Mouse (Mus musculus) myocyte (in vitro differentiated cells): ENCODE measurements at regions not wholly inside any gene's neighbourhood (a gene's known extent, or its start where the extent isn't known, plus 50 kb on each side); places are given as distances from the start of the nearest gene placed in this dataset.

Experiments used
- H3K27me3 ChIP-seq: one replicate; pipeline ENCODE4 v1.6.1; 2011; ENCODE audit not compliant: control insufficient read depth, insufficient read depth, insufficient read length
- H3K36me3 ChIP-seq: one replicate; pipeline ENCODE4 v1.6.1; 2011; ENCODE audit not compliant: control insufficient read depth, insufficient read depth
- H3K4me2 ChIP-seq: one replicate; pipeline ENCODE4 v1.6.1; 2011; ENCODE audit warnings: low read depth, control low read depth
- H3K4me3 ChIP-seq: one replicate; pipeline ENCODE4 v1.5.1; 2011; ENCODE audit warnings: mild to moderate bottlenecking, control low read depth, moderate library complexity
- H3K79me2 ChIP-seq: one replicate; pipeline ENCODE4 v1.6.1; 2011; ENCODE audit not compliant: control insufficient read depth, insufficient read depth
- H3ac ChIP-seq: one replicate; pipeline ENCODE4 v1.6.1; 2011; ENCODE audit not compliant: control insufficient read depth, insufficient read length
- CEBPB ChIP-seq: IDR thresholded peaks from 2 replicates; pipeline ENCODE4 v1.6.1; 2011; ENCODE audit warnings: mild to moderate bottlenecking, moderate library complexity; ENCODE audit not compliant: poor library complexity, insufficient read depth, severe bottlenecking
- E2F4 ChIP-seq: IDR thresholded peaks from one replicate; pipeline ENCODE4 v1.6.1; 2011; ENCODE audit warnings: mild to moderate bottlenecking, control low read depth, moderate library complexity; ENCODE audit not compliant: insufficient read depth
- MAX ChIP-seq: IDR thresholded peaks from one replicate; pipeline ENCODE4 v1.6.1; 2011; ENCODE audit warnings: low read depth, mild to moderate bottlenecking, control low read depth
- MYOD1 ChIP-seq, 3 experiments: IDR thresholded peaks; one replicate each; pipeline ENCODE4 v1.6.1; 2011; ENCODE audit warnings: control low read depth in 2 of 3, low read depth in 2 of 3, mild to moderate bottlenecking in 2 of 3, moderate library complexity in 1 of 3; ENCODE audit not compliant: insufficient read length in 2 of 3, control insufficient read depth in 1 of 3
- MYOG ChIP-seq, 3 experiments: IDR thresholded peaks; one replicate each; pipeline ENCODE4 v1.6.1; 2011; ENCODE audit warnings: control low read depth in 2 of 3, low read depth in 2 of 3, mild to moderate bottlenecking in 2 of 3; ENCODE audit not compliant: insufficient read length in 2 of 3, control insufficient read depth in 1 of 3, insufficient read depth in 1 of 3
- POLR2A ChIP-seq: IDR thresholded peaks from one replicate; pipeline ENCODE4 v1.6.1; 2011; ENCODE audit warnings: low read depth, mild to moderate bottlenecking, control low read depth, moderate library complexity; ENCODE audit not compliant: insufficient read length
- POLR2AphosphoS2 ChIP-seq: IDR thresholded peaks from one replicate; pipeline ENCODE4 v1.6.1; 2011; ENCODE audit warnings: low read depth, control low read depth; ENCODE audit not compliant: insufficient read length
- REST ChIP-seq: IDR thresholded peaks from one replicate; pipeline ENCODE4 v1.6.1; 2011; ENCODE audit warnings: mild to moderate bottlenecking, control low read depth, moderate library complexity; ENCODE audit not compliant: insufficient read depth, insufficient read length
- SRF ChIP-seq: IDR thresholded peaks from one replicate; pipeline ENCODE4 v1.6.1; 2011; ENCODE audit warnings: low read depth; ENCODE audit not compliant: control insufficient read depth, insufficient read length
- TCF12 ChIP-seq: IDR thresholded peaks from one replicate; pipeline ENCODE4 v1.6.1; 2011; ENCODE audit warnings: mild to moderate bottlenecking, control low read depth; ENCODE audit not compliant: poor library complexity, insufficient read depth, severe bottlenecking
- TCF3 ChIP-seq: IDR thresholded peaks from one replicate; pipeline ENCODE4 v1.6.1; 2011; ENCODE audit warnings: low read depth, control low read depth; ENCODE audit not compliant: insufficient read length
- USF1 ChIP-seq: IDR thresholded peaks from one replicate; pipeline ENCODE4 v1.6.1; 2011; ENCODE audit warnings: low read depth, mild to moderate bottlenecking, control low read depth, moderate library complexity

GRCm38 (mm10) chr16:45331236-45331635, 77.6 kb downstream of the Cd200 start:
- Histone ChIP-seq H3K27me3 (no peaks in the 10 kb centered on the region), H3K4me2 (no peak overlapping the region), H3ac (no peak overlapping the region), H3K4me3 (no peak overlapping the region), H3K79me2 (no peaks in the 10 kb centered on the region), H3K36me3 (no peaks in the 10 kb centered on the region)
- TF ChIP-seq REST (no peak), POLR2A (no peak), MYOD1 (IDR thresholded peaks at IDR 0.05; ENCODE audit: control insufficient read depth in 1 of 3, insufficient read length in 2 of 3, low read depth in 2 of 3) (no peak), CEBPB (no peak), USF1 (no peak), TCF3 (no peak), MAX (no peak), POLR2AphosphoS2 (no peak), SRF (no peak), MYOG (IDR thresholded peaks at IDR 0.05; ENCODE audit: control insufficient read depth in 1 of 3, insufficient read depth in 1 of 3, insufficient read length in 2 of 3, low read depth in 2 of 3) (no peak), TCF12 (no peak), E2F4 (no peak)

DNA sequence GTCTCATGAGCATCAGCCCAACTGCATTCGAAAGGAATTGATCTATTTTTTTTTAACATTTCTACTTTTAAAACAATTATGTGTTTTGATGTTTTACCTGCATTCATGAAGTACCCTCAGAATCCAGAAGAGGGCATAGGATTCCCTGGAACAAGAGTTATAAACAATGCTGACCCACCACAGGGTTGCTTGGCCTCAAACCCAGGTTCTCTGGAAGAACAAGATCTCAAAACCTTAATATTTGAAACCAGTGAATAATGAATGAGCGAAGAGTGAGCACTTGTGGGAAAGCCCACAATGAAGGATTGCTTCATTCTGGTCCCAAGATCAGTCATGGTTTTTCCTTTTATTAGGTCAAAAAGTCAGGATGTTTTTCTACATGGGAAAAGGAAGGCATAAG, 78.6 kb downstream of the Cd200 start:
- TF ChIP-seq POLR2A (no peak), USF1 (no peak), SRF (no peak), E2F4 (no peak), MYOG (IDR thresholded peaks at IDR 0.05; ENCODE audit: control insufficient read depth in 1 of 3, insufficient read depth in 1 of 3, insufficient read length in 2 of 3, low read depth in 2 of 3) (no peak), TCF12 (no peak), TCF3 (no peak), POLR2AphosphoS2 (no peak), MAX (no peak), MYOD1 (IDR thresholded peaks at IDR 0.05; ENCODE audit: control insufficient read depth in 1 of 3, insufficient read length in 2 of 3, low read depth in 2 of 3) (no peak), CEBPB (no peak), REST (no peak)
- H3K79me2 ChIP-seq: no peaks in the 10 kb centered on the region
- no peak overlapping the region for H3K4me3 ChIP-seq
- H3K27me3 ChIP-seq: no peaks in the 10 kb centered on the region
- H3ac ChIP-seq: no peak overlapping the region
- H3K36me3 ChIP-seq: no peaks in the 10 kb centered on the region
- H3K4me2 ChIP-seq: no peak overlapping the region

DNA sequence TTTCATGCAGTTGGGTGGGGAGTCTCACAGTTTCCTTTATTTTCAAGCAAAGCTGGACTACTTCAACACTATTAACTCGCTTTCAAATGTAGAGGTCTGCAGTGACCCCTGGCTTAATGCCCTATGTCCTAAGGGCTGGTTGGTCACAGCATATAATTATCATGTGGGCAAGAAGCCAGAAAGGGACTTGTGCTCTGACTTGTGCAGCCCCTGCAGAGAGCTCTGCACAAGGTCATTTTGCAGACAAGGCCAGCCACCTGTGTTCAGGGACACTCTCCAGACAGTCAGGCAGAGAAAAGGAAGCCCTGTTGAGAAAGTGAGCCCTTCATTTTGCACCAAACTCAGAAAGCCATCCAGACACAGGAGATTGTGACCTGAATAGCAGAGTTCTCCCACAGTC, 79.1 kb downstream of the Cd200 start:
- H3K36me3 ChIP-seq: no peaks in the 10 kb centered on the region
- no peaks in the 10 kb centered on the region for H3K79me2 ChIP-seq
- no peak overlapping the region for H3K4me3 ChIP-seq
- H3K27me3 ChIP-seq: no peaks in the 10 kb centered on the region
- TF ChIP-seq MYOD1 (IDR thresholded peaks at IDR 0.05; ENCODE audit: control insufficient read depth in 1 of 3, insufficient read length in 2 of 3, low read depth in 2 of 3): no peak
- no peak overlapping the region for H3ac ChIP-seq
- H3K4me2 ChIP-seq: no peak overlapping the region

GRCm38 (mm10) chr16:45327103-45327502, 81.8 kb downstream of the Cd200 start:
- H3K36me3 ChIP-seq: no peaks in the 10 kb centered on the region
- H3K79me2 ChIP-seq: no peaks in the 10 kb centered on the region
- no peak overlapping the region for H3ac ChIP-seq
- H3K27me3 ChIP-seq: no peaks in the 10 kb centered on the region
- no peak overlapping the region for H3K4me3 ChIP-seq
- no peak overlapping the region for H3K4me2 ChIP-seq
- TF ChIP-seq POLR2A: no peak
- TF ChIP-seq MAX: no peak
- no peak for TF ChIP-seq USF1
- TF ChIP-seq MYOD1 (IDR thresholded peaks at IDR 0.05; ENCODE audit: control insufficient read depth in 1 of 3, insufficient read length in 2 of 3, low read depth in 2 of 3): no peak

DNA sequence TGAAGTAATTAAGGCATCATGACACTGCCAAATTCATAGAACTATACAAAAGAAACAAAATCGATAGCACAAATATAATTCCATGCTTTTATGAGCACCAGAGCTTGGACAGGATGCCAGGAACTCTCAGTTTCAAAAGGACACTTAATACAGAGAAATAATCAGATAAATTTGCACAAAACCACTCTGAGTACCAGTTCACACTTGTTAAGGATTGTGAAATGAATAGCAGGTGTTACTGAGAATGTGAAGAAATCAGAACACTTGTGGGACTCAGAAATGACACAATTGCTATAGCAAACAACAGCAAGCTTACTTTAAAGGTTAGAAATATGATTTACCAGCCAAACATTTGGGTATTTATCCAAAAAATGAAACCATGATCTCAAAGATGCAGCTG, 87.4 kb downstream of the Btla start:
- TF ChIP-seq CEBPB (peak; percentile 79), MAX (no peak), REST (no peak), TCF12 (no peak), SRF (no peak), MYOG (IDR thresholded peaks at IDR 0.05; ENCODE audit: control insufficient read depth in 1 of 3, insufficient read depth in 1 of 3, insufficient read length in 2 of 3, low read depth in 2 of 3) (no peak), POLR2A (no peak), TCF3 (no peak), MYOD1 (IDR thresholded peaks at IDR 0.05; ENCODE audit: control insufficient read depth in 1 of 3, insufficient read length in 2 of 3, low read depth in 2 of 3) (peak in 1 of 3 experiments; percentile 21), POLR2AphosphoS2 (no peak), USF1 (no peak), E2F4 (no peak)
- no peaks in the 10 kb centered on the region for H3K27me3 ChIP-seq
- H3K4me3 ChIP-seq: no peak overlapping the region
- no peak overlapping the region for H3K4me2 ChIP-seq
- H3ac ChIP-seq: no peak overlapping the region
- no peaks in the 10 kb centered on the region for H3K36me3 ChIP-seq
- H3K79me2 ChIP-seq: no peaks in the 10 kb centered on the region
